Comparison of ENCODE assay signal across 11 mouse cellular contexts in genomic region chr11:59960476-59961337, GRCm38 (mm10). TPM values are rescaled to one million over a fixed set of nuclear protein-coding genes. Genes with fewer than 3 reads are reported as not detected.
DNase-seq lines count a peak whose midpoint lies in the region; ATAC-seq and TF ChIP-seq lines count a peak whose summit lies in the region.
"Had no signal": no experiment of that assay in that cellular context is flagged by ENCODE, and none has a peak within 500 bp of the region (broad histone marks: within the 10 kb centered on the region; RNA-seq: fewer than 3 reads in every experiment).

No protein-coding gene starts in this region.

- H3K36me3 ChIP-seq in liver, postnatal 0 days (replicated peaks; ENCODE audit: insufficient read depth, low read length) = peaks cover 21% of the 10 kb centered on the region
- peaks cover 8% of the 10 kb centered on the region; the same call in 1 of the 2 replicates for H3K36me3 ChIP-seq in liver, embryonic 11.5 days (ENCODE audit: control insufficient read depth, insufficient read depth, low read length)
- peaks cover 25% of the 10 kb centered on the region for H3K36me3 ChIP-seq in heart, embryonic 12.5 days

- H3K27me3 ChIP-seq in liver, postnatal 0 days (ENCODE audit: insufficient read depth, low read length) = peaks cover 19% of the 10 kb centered on the region
- H3K27me3 ChIP-seq in liver, embryonic 11.5 days (replicated peaks; ENCODE audit: control insufficient read depth, insufficient read depth, low read length) = peaks cover 17% of the 10 kb centered on the region
- H3K27me3 ChIP-seq in heart, embryonic 12.5 days (replicated peaks) = no peaks in the 10 kb centered on the region

- TF ChIP-seq CTCF in liver, postnatal 0 days (IDR thresholded peaks at IDR 0.05; ENCODE audit: low read depth) = no peak

- peak; percentile 94 for DNase-seq in heart, adult 11 months
- DNase-seq in heart, postnatal 25 days (ENCODE audit: low spot score) = no peak
- DNase-seq in liver, postnatal 0 days = no peak
- no peak for DNase-seq in liver, embryonic 11.5 days (ENCODE audit: low spot score)
- peak; percentile 69 for DNase-seq in testis, postnatal 10 days (ENCODE audit: low spot score)
- no peak for DNase-seq in frontal cortex, postnatal 36 days (ENCODE audit: low spot score in 2 of 2)
- DNase-seq in gastrocnemius, postnatal 10 days = no peak
- DNase-seq: adrenal gland, adult 2 months had no signal

- no peaks in the 10 kb centered on the region for H3K9me3 ChIP-seq in liver, postnatal 0 days (ENCODE audit: low read length)
- no peaks in the 10 kb centered on the region for H3K9me3 ChIP-seq in liver, embryonic 11.5 days (ENCODE audit: control insufficient read depth, low read length)
- H3K9me3 ChIP-seq in heart, embryonic 12.5 days (replicated peaks) = no peaks in the 10 kb centered on the region
- H3K9me3 ChIP-seq: hindbrain, embryonic 10.5 days; midbrain, embryonic 10.5 days had no signal

- intact Hi-C loops in heart, postnatal 25 days (cut with DNase I) = no loop called here

- H3K4me2 ChIP-seq in liver, postnatal 0 days (ENCODE audit: low read depth, low read length) = no peak overlapping the region
- H3K4me2 ChIP-seq in liver, embryonic 11.5 days = no peak overlapping the region; the same call in 1 of the 2 replicates
- peak overlapping the region; percentile 11; the same call in 1 of the 2 replicates for H3K4me2 ChIP-seq in heart, embryonic 12.5 days

- H3K27ac ChIP-seq in liver, postnatal 0 days (ENCODE audit: low read depth) = no peak overlapping the region
- no peak overlapping the region for H3K27ac ChIP-seq in liver, embryonic 11.5 days (ENCODE audit: low read depth, low read length)
- peak overlapping the region; percentile 91 for H3K27ac ChIP-seq in heart, embryonic 12.5 days (ENCODE audit: poor library complexity, severe bottlenecking)
- H3K27ac ChIP-seq: hindbrain, embryonic 10.5 days; midbrain, embryonic 10.5 days had no signal

- H3K4me1 ChIP-seq in liver, postnatal 0 days (ENCODE audit: insufficient read depth) = peaks cover 20% of the 10 kb centered on the region
- peaks cover 23% of the 10 kb centered on the region for H3K4me1 ChIP-seq in liver, embryonic 11.5 days (replicated peaks; ENCODE audit: control insufficient read depth, insufficient read depth, low read length)
- H3K4me1 ChIP-seq in heart, embryonic 12.5 days (replicated peaks) = peaks cover 67% of the 10 kb centered on the region

- 69% methylated on average over 20 of the region's 20 CpGs for WGBS in liver, postnatal 0 days (ENCODE audit: insufficient replicate concordance)
- WGBS in liver, embryonic 11.5 days = 81% methylated on average over 20 of the region's 20 CpGs
- 52% methylated on average over 20 of the region's 20 CpGs for WGBS in heart, embryonic 12.5 days

- no peak overlapping the region for H3K9ac ChIP-seq in liver, postnatal 0 days (replicated peaks)
- H3K9ac ChIP-seq in liver, embryonic 11.5 days (ENCODE audit: low read depth, low read length) = no peak overlapping the region
- H3K9ac ChIP-seq in heart, embryonic 12.5 days = peak overlapping the region; percentile 50; the same call in 1 of the 2 replicates

- no peak overlapping the region for H3K4me3 ChIP-seq in liver, postnatal 0 days (ENCODE audit: low read depth, low read length)
- H3K4me3 ChIP-seq in liver, embryonic 11.5 days (ENCODE audit: low read depth, low read length) = no peak overlapping the region
- H3K4me3 ChIP-seq in heart, embryonic 12.5 days = no peak overlapping the region
- H3K4me3 ChIP-seq: hindbrain, embryonic 10.5 days; midbrain, embryonic 10.5 days had no signal

- ATAC-seq in liver, postnatal 0 days = no peak
- no peak for ATAC-seq in liver, embryonic 11.5 days (replicated peaks; ENCODE audit: low FRiP score)
- no peak for ATAC-seq in heart, embryonic 12.5 days (ENCODE audit: insufficient number of reproducible peaks, low FRiP score)

- TF ChIP-seq EP300 in liver, postnatal 0 days (IDR thresholded peaks at IDR 0.05; ENCODE audit: low read depth) = peak; percentile 48; the same call in 1 of the 2 replicates

RNA-seq across cellular contexts. Expression of gene Rasd1, which starts 4.0 kb away (rescaled TPM):
- total RNA-seq in heart, postnatal 25 days (2021) = 1 to 10 TPM; 6.4 to 6.5 TPM
- polyA plus RNA-seq in liver, postnatal 0 days (2015; fragmentation: Nextera tagmentation; extraction: Ambion mirVana) = 2.2 and 3.2 TPM in 2 replicates
- polyA plus RNA-seq in liver, embryonic 11.5 days (2014; fragmentation: Nextera tagmentation; extraction: Ambion mirVana) = 1.6 and 2.0 TPM in 2 replicates
- 13.5 TPM in 2 replicates for polyA plus RNA-seq in heart, embryonic 12.5 days (2016; fragmentation: Nextera tagmentation; extraction: Ambion mirVana)
- total RNA-seq in gastrocnemius, postnatal 10 days (2021) = 1 to 10 TPM; 1.5 to 3.0 TPM

RNA-seq across cellular contexts. Expression of gene Med9, which starts 12.7 kb away (rescaled TPM):
- 10 to 100 TPM; 23.5 to 24.7 TPM for total RNA-seq in heart, postnatal 25 days (2021)
- polyA plus RNA-seq in liver, postnatal 0 days (2015; fragmentation: Nextera tagmentation; extraction: Ambion mirVana) = 15.2 and 15.8 TPM in 2 replicates
- 42.9 and 44.6 TPM in 2 replicates for polyA plus RNA-seq in liver, embryonic 11.5 days (2014; fragmentation: Nextera tagmentation; extraction: Ambion mirVana)
- 46.5 and 48.2 TPM in 2 replicates for polyA plus RNA-seq in heart, embryonic 12.5 days (2016; fragmentation: Nextera tagmentation; extraction: Ambion mirVana)
- 10 to 100 TPM; 17.1 to 18.1 TPM for total RNA-seq in gastrocnemius, postnatal 10 days (2021)

Comparison
In these comparisons a context has a peak if more than half of its experiments do, and no peak if none do; other contexts are left out.
1. DNase-seq: peak in heart, adult 11 months (single experiment) and testis, postnatal 10 days (single experiment); none in heart, postnatal 25 days (single experiment), liver, postnatal 0 days (single experiment), liver, embryonic 11.5 days (single experiment), frontal cortex, postnatal 36 days (0 of 2) and gastrocnemius, postnatal 10 days (single experiment).